Mouse (Mus musculus): ENCODE measurements around the gene Zfp454.

GRCm38 (mm10) chr11:50886933-50887293 is 538 bp downstream of the Zfp454 start:
- no peak for TF ChIP-seq CTCF (IDR thresholded peaks at IDR 0.05; ENCODE audit: control insufficient read depth, insufficient read depth, insufficient read length)
- TF ChIP-seq USF1 (IDR thresholded peaks at IDR 0.05; ENCODE audit: low read depth), result no peak
